Mouse (Mus musculus) 416B (cell line): ENCODE results near the gene 1700061G19Rik.

Experiments
- DNase-seq: peaks from one replicate; pipeline ENCODE4 v3.0.0; 2011; ENCODE audit warnings: low read depth

1700061G19Rik gene

DNA sequence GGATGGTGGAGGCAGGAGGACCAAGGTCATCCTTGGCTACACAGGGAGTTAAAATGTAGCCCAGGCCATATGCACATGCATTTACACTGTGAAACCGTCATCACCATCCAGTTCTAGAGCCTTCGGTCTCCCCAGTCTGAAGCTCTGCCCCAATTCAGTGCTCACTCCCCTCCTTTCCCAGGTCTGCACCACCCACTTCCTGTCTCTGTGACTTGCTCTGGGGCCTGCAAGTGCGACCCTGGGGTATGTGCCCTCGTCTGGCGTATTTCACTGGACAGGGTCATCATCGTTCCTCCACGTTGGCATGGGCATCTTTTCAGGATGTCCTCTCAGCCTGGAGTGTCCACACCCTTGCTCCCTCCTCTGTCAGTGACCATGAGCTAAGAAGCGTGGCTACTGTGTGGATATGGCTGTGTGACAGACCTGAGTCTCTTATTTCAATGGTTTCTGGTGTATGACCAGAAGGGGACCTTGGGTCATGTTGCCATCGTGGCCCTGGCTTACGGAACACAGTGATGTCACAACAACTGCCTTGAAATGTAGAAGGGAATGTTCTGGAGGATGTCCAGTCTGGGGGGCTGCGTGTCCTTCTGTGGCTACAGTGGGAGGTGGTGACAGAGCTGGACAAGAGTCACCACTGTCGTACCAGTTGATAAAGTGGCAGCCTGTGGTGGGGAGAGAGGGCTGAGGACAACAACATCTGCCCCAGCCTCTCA, at the start of gene 1700061G19Rik:
1700061G19Rik (plus strand) TSS at position 542 of the 716 bp plus-strand sequence.
- DNase-seq = no peak

DNA sequence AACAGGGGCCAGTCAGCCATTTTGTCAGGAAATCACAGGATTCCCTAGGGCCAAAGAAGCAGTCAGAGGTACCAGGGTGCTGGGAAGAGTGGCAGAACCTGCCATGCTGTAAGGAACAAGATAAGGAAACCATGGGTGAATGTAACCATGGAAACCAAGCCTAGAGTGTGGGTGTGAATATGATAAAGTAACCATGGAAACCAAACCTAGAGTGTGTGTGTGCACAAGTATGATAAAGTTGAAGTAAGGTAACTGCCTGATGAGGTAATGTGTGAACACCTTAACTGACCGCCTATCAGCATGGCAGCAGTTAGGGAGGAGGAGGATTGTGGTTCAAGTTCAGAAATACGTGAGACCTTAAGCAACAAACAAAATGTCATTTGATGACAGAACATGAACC, 48.6 kb upstream of the 1700061G19Rik start:
- peak; percentile 49 for DNase-seq

DNA sequence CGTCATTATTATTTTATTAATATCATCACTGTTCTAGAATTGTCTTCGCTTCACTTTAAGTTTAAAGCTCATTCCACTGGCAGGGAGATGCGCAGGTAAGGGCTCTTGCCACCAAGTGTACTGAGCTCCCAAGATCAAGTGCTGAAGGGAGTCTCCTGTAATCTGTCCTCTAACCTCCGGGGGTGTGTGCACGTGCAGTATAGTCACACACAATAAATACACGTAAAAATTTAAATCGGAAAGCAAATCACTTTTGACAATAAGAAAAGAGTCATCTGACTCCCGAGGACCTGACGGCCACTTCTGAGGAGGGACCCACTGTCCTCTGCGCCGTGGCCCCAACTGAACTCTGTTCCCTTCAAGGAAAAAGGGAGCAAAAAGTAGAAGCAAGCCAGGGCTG, 46.1 kb upstream of the 1700061G19Rik start:
- no peak for DNase-seq

DNA sequence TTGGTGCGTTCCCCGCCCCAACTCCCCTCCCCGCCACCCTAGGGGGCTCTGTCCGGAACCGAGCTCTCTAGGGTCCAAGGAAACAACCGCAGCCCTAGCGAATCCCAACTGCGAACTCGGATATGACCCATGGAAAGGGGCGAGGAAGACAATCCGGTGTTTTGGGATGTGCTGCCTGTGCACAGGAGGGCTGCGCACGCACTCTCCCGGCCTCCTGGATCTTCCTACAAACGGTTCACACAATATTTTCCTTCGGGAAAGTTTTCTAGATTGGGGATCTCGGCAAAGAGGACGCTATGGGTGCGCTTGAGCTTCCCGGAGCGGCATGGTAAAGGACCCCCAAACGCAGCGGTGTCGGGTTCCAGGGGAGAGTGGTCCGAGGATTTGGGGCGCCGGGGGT, 45.5 kb upstream of the 1700061G19Rik start:
- DNase-seq = no peak

DNA sequence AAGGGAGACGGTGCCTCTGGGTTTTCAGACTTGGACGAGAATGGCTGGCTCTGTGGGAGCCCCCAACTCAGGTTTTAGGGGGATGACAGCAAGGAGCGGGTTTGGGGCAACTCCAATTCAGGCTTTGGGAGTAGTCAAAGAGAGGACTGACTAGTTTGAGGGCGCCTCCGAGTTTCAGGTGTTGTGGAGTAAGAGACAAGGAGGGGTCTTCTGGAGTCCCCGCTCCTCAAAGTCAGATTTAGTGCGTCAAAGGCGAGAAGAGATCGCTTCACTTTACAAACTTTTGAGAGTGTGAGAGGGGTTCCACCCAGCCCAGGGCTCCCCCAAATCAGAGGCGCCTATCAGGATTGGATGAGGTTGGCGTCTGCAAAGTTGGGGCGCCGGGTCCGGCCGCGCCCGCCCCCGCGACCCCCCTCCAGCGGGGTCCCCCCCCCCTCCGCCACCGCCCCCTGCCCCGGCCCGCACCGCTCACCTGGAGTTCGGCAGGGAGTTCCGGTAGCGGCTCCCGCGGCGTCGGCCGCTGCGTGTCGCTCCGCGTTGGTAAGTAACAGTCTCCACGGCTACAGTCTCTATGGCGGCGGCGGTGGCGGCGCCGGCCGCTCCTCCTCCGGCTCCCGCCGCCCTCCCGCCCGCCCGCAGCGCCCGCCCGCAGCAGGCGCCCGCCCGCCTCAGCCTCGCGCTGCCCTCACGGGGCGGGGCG, 44.7 kb upstream of the 1700061G19Rik start, which contains the start of gene Rfx2:
Rfx2 (minus strand) TSS at position 603 of the 700 bp plus-strand sequence.
- no peak for DNase-seq

DNA sequence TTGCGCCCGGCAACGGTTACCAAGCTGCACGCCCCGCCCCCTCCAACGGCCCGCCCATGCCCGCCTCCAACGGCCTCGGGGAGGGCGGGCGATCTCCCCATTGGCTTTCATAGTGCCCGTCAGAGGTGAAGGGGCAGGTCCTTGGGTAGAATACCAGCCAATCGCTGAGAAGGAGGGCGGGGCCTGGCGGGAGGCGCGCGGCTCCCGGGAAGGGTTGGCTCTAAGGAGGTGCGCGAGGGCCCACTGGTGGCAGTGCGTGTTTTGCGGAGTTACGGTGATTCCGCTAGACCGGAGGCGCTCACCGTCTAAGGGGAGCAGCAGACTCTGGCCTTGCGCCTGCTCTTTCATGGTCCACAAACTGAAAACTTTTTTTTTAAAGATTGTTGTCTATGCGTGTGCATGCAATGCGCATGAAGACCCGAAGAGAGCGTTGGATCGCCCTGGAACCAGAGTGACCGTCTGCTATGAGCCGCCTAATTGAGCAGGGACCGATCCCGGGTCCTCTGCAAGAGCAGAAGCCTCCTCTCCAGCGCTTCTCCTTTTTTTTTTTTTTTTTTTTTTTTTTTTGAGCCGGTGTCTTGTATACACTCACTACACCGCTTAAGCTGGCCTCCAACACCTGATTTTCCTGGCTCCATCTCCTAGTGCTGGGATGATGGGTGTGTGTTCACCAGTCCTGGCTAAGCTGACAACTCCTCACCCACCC, 44.0 kb upstream of the 1700061G19Rik start:
- peak; percentile 98 for DNase-seq

DNA sequence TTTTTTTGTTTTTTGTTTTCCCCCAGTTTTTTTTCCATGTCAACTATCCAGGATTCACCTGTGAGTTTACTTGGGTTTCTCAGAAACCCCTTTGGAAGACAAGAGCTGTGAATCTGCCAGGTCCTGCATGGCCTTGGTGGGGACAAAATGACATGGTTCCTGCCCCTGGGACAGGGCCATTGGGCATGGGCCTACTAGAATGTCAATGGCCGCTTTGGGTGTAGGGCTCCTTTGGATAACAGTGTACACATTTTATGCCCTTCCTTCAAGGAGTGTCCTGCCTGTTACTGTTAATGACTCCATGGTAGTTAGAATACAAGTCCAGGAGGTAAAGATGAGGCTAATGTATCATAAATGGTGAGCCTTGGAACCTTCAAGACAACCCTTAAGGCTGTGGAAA, 42.4 kb upstream of the 1700061G19Rik start:
- no peak for DNase-seq

DNA sequence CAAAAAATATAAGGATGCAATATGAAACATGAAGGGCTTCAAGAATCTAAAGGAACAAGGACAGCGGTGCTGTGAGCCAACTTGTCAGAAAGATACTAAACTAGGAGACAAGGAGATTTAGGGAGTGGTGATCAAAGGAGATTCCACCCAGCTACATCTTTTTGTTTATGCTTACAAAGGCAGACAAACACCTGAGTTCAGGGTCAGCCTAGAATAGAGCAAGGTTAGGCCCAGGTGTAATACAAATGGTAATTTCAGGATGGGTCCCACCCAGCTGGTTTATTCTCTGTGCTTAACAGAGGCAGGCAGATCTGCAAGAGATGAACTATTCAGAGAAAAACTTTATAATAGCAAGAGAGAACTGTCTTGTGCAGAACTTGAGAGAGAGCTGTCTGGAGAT, 41.9 kb upstream of the 1700061G19Rik start:
- DNase-seq = no peak

DNA sequence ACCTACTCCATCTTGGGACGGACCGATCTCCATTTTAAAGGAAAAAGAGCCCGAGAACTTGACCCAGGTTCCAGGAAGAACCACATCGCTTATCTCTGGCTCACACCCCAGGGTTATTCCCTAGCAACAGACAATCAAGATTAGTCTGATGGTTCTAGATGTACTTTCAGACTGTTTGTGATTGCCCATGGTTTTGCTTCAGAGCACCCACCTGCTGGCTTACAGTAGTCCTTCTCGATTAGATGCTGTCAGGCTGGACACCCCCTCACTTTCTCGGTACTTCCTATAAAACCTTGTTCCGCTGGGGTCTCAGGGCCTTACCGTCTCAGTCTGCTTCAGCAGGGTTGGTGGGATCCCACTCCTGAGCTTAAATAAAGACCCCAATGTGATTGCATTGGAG, 38.9 kb upstream of the 1700061G19Rik start:
- no peak for DNase-seq

DNA sequence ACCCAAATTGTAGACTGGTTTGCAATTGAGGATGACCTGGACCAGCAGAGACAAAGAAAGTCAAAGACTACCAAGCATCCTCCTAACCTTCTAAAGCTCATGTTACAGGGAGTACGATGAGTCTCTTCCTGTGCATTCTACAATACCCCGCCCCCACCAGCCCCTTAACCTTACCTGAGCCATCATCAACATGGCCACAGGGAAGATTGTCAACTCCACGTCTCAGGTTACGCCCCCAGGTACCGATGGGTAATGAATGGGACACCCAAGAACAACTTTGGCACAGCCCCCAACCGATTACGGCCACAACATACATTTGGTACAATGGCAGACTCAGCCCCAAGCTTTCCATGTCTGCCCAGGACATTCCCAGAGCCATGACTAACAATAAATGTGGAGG, 34.8 kb upstream of the 1700061G19Rik start:
- no peak for DNase-seq

DNA sequence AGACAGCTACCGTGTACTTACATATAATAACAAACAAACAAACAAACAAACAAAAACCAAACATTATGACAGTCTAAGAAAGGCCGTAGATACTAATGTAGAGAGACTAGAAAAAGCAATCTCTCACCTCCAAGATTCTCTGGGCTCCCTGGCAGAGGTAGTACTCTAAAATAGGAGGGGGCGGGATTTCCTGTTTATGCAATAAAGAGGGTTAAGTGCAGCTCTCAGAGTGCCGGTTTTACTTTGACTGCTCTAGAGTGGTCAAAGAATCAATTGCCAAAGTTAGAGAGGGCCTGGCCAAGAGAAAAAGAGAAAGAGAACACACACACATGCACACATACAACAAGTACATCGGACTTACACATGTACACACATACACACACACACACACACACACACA, 33.1 kb upstream of the 1700061G19Rik start:
- peak; percentile 28 for DNase-seq

DNA sequence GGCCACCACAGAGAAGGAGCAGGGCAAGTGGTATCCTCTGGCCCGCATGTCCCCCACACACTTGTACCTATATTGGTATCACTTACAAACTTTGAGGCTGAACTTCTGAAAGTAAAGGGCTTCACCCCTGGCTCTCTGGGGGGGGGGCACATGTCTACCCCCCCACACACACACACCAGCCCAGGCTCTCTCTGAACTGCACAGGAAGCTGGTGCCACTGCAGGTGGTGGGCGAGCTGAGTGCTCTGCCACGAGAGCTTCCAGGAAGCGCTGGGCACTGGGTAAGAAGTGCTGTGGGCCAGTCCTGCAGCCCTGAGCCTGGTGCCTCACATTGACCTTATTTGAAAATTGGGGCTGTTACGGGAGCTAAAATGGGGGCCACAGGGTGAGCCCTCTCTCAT, 31.6 kb upstream of the 1700061G19Rik start:
- no peak for DNase-seq

DNA sequence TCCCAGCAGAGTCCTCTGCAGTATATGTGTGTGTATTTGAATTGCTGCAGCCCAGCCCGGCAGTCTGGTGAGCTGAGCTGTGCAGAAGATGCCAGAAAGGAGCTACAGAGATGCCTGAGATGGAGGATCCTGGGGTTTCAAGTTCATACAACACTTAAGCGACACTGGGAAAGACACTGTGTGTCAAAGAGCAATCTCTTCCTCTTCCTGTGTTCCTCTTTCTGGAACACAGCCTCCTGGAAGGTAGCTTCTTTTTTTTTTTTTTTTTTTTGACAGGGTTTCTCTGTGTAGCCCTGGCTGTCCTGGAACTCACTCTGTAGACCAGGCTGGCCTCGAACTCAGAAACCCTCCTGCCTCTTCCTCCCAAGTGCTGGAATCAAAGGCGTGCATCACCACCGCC, 26.5 kb upstream of the 1700061G19Rik start:
- no peak for DNase-seq

DNA sequence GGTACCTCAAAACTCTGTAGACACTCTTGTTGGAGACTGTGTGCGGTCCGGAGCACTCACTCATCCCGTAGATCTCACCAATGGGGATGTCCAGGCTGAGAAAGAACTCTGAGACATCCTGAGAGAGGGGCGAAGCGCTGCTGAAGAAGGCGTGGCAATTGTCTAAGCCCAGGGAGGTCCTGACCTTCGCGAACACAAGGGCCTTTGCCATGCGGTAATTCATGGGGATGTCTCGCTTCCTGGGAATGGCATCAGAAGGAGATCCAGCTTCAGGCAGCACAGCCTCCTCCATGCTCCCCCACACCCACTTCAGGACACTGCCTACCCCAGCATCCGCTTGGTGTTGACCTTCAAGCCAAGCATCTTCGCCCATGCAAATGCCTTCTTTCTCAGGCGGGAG, 25.6 kb upstream of the 1700061G19Rik start:
- DNase-seq = no peak

DNA sequence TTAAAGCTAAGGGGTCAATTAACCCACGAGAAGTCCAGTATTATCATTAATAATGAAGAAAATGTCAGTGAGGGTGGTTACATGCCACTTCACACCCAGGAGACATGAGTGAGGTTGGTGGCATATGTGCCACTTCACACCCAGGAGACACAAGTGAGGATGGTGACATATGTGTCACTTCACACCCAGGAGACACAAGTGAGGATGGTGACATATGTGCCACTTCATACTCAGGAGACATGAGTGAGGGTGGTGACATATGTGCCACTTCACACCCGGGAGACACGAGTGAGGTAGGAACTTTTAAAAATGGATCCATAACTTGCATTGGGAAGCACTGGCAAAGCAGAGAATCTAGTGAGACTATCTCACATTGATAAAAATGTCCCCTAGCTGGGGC, 24.1 kb upstream of the 1700061G19Rik start:
- DNase-seq = no peak

DNA sequence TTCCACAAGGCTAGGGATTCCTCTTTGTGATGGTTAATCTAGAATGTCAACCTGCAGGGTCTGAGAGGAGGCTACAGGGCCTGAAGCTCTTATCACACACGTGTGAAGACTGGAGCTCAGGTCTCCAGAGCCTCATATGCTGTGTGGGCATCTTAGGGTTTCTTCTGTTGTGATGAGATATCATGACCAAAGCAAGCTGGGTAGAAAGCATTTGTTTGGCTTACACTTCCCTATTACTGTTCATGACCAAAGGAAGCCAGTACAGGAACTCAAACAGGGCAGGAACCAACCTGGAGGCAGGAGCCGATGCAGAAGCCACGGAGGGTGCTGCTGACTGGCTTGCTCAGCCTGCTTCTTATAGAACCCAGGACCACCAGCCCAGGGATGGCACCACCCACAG, 19.9 kb upstream of the 1700061G19Rik start:
- DNase-seq = peak; percentile 18

DNA sequence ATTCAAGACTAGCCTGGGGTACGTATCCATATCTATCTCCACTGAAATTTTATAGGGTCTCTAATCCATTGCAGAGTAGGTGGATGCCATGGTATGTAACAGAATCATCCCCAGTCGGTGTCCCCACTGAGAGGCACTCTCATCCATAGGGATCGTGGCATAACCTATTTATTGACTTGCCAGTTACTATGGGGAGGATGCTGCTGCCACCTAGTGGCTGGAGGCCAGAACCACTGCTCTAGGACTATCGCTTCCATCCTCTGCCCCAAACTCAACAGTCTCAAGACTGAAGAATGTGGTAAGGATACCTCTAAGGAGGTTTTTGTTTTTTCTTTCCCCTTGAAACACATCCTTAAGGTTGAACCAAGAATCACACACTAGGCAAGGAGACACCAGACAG, 17.1 kb upstream of the 1700061G19Rik start:
- peak; percentile 76 for DNase-seq

DNA sequence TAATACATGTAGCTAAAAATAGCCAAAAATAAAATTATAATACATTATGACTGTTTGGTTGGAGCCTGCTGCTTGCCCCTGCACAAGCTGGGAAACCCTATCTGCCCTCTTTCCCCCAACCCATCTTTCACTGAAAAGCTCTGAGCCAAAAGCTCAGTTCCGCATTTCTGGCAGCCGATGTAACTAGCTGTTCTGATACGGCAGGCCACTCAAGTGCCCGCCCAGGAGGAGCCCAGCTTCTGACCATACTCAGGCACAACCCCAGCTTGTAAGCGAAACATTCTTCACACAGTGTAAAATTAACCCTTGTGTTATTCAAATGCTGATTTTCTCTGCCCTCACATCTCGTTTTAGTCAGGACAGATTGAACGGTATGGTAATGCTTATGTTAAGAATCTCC, 16.4 kb upstream of the 1700061G19Rik start:
- DNase-seq = no peak

DNA sequence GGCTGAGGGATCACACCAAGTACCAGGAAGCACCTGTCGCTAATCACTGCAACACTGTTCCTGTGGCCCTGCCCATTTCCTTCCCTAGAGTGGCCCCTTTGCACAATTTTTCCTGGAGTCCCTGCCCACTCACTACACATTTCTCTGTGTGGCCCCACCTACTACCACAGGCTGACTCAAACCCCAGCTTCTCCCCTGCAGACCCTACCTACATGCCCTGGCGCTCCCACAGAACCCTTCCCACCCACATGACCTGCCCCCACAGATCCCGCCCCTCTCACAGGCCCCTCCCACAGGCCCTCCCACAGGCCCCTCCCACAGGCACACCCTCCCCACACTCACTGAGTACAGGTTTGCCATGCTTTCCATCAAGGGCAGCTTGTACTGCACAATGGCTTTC, 14.1 kb upstream of the 1700061G19Rik start:
- DNase-seq = peak; percentile 94

DNA sequence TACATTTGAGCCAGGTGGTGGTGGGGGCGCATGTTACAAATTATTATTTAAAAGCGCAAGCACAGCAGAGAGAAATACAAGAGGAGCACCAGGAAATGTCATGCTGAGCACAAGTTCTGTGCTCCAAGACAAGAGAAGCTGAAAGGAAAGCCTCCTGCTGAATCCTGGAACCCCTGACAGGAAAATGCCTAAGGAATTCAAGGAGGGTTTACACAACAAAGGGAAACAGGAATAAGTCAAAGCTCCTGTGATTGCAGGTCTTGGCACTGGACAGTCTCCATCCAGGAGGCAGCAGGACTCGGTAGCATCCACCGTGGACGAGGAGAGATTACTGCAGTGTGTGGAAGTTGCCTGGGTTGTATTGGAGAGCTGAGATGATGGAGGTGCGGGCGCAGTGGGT, 9.2 kb upstream of the 1700061G19Rik start:
- DNase-seq = no peak

DNA sequence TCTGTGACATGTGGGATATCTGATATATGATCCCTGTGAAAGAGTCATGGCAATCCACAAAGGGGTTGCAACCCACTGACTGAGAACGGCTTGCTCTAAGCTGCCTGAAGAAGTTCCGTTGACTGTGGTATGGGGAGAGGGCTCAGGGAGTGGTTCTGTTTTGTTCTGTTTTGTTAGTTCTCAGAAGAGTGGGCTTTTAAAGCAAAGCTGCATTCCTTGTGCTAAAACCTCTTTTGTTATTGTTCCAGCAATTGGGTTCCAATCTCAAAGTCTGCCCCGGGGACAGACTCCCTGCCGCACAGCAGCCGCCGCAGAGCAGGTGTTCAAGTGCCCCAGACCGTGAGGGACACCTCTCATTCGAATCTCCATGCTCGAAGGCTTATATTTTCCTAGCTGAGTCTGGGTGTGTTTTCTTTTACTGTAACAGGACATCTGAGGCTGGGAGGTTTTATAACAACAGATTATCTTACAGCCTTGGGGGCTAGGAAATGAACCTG, 5.7 kb upstream of the 1700061G19Rik start:
- no peak for DNase-seq

DNA sequence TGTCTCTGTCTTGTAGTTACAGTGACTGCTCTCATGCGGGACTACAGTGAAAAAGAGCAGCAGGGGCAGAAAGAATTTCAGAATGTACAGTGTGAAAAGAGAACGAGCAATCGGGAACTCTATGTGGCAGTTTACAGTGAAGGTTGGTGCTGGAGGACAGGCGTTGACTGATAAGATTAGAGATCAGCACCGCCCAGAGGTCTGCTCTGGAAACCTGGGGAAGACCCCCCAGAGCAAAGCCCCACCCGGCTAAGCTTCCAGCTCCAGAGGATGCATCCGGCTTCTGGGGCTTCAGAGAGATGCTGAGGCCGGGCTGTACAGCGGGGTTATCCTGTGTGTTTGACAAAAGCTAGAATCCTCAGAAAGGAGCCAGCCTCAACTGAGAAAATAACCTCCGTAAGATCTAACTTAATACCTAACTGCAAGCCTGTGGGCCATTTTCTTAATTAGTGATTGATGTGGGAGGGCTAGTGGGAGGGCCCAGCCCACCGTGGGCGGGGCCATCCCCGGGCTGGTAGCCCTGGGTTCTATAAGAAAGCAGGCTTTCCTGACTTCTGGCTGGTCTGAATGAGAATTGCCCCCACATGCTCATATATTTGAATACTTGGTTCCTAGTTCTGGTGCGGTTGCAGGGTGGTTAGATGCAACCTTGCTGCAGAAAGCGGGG, 4.9 kb upstream of the 1700061G19Rik start:
- no peak for DNase-seq
